Mouse (Mus musculus): ENCODE measurements around the gene Btnl10. TPM values are rescaled to one million over a fixed set of nuclear protein-coding genes. Genes with fewer than 3 reads are reported as not detected.

The Btnl10 gene
- polyA plus RNA-seq, 1 experiment from 2014 or later = not detected

DNA sequence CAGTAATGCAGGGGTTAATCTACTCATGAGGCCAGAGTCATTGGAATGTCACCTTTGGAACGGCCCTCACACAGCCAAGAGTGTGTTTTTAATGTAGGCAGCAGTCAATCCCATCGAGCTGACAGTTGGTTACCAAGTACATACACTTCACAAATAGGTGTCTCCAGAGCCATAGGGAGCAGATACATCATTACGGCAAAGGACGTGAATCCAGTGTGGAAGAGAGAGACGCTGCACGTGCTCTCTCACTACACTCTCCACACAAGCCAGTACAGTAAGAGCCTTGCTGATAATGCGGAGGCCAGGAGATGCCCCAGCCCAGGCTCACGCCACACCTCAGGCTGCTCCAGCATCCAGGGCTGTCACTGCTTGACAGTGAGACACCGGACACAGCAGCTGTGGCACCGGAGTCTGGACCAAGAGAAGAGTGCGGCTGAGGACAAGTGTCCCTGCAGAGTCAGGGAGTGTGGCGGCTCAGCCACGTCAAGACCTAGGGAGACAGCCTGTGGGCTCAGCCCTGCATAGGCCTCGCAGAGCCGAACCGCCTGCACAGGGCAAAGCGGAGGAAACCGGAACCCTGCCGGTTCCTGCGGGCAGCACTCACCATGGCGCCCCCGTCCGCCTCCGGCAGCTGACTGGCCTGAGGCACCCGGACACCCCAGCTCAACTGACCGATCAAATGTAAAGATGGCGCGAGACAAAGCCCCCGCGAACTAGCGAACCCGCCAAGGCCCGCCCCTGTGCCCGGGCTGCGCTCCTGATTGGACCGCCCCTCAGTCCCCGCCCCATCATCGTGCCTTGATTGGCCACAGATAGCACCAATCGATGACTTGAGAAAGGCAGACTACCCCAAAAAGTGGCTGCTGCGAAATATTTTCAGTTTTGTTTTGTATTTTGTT, 13.9 kb upstream of the Btnl10 start, which contains the start of gene Zfp39:
Zfp39 (minus strand) TSS at position 715 of the 899 bp plus-strand sequence.
- under 1% methylated on average over 40 of the region's 40 CpGs for WGBS
- H3K4me1 ChIP-seq (ENCODE audit: control insufficient read depth, insufficient read depth, low read length) = peaks cover 6% of the 10 kb centered on the region; the same call in 1 of the 2 replicates
- peak within 1 kb of the TSS; percentile 91 for H3K9ac ChIP-seq (ENCODE audit: low read length)
- peak within 1 kb of the TSS; percentile 76 for H3K4me3 ChIP-seq (ENCODE audit: low read depth, low read length)
- peak; percentile 95 for DNase-seq (ENCODE audit: low spot score)
- H3K27me3 ChIP-seq (ENCODE audit: control insufficient read depth, insufficient read depth, low read length) = no peaks in the 10 kb centered on the region
- H3K36me3 ChIP-seq (ENCODE audit: control insufficient read depth, insufficient read depth, low read length) = no peaks in the 10 kb centered on the region
- peak; percentile 99 for ATAC-seq (ENCODE audit: insufficient read depth, low FRiP score, low TSS enrichment)
- H3K4me2 ChIP-seq (ENCODE audit: low read depth) = peak within 1 kb of the TSS; percentile 93
- no peaks in the 10 kb centered on the region for H3K9me3 ChIP-seq (ENCODE audit: control insufficient read depth, low read length)
- peak within 1 kb of the TSS; percentile 68 for H3K27ac ChIP-seq (ENCODE audit: low read depth, low read length)

GRCm38 (mm10) chr11:58904410-58904718, 13.3 kb upstream of the Btnl10 start:
- Histone ChIP-seq H3K9ac (ENCODE audit: low read length) (no peak overlapping the region), H3K36me3 (ENCODE audit: control insufficient read depth, insufficient read depth, low read length) (no peaks in the 10 kb centered on the region), H3K4me3 (ENCODE audit: low read depth, low read length) (peak overlapping the region; percentile 76), H3K27me3 (ENCODE audit: control insufficient read depth, insufficient read depth, low read length) (no peaks in the 10 kb centered on the region), H3K4me2 (ENCODE audit: low read depth) (peak overlapping the region; percentile 49), H3K27ac (ENCODE audit: low read depth, low read length) (no peak overlapping the region), H3K9me3 (ENCODE audit: control insufficient read depth, low read length) (no peaks in the 10 kb centered on the region), H3K4me1 (ENCODE audit: control insufficient read depth, insufficient read depth, low read length) (peaks cover 6% of the 10 kb centered on the region; the same call in 1 of the 2 replicates)
- ATAC-seq (ENCODE audit: insufficient read depth, low FRiP score, low TSS enrichment) = 0 out of 2 replicates have a peak, but pooled peaks have one; percentile 27
- WGBS = 6% methylated on average over 8 of the region's 8 CpGs
- no peak for DNase-seq (ENCODE audit: low spot score)

DNA sequence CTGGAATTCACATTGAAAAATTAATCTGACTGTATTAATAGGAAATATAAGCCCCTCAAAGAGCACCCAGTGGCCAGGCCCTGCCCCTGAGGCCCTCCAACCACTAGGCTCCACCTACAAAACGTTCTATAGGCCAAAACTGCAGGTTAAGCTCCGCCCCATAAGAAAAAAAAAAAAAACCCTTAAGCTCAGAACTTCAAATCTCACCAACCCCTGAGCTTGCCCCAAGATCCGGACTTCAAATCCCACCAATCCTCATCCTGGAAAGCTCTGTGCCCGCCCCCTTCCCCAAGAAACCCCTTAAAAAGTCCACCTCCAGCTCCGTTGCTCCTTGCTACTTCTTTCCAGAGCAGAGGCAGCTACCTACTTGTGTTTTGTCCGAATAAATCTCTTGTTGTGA, 12.9 kb upstream of the Btnl10 start:
- Histone ChIP-seq H3K36me3 (ENCODE audit: control insufficient read depth, insufficient read depth, low read length) (no peaks in the 10 kb centered on the region), H3K4me3 (ENCODE audit: low read depth, low read length) (no peak overlapping the region), H3K4me1 (ENCODE audit: control insufficient read depth, insufficient read depth, low read length) (peaks cover 6% of the 10 kb centered on the region; the same call in 1 of the 2 replicates), H3K27ac (ENCODE audit: low read depth, low read length) (no peak overlapping the region), H3K9me3 (ENCODE audit: control insufficient read depth, low read length) (no peaks in the 10 kb centered on the region), H3K4me2 (ENCODE audit: low read depth) (no peak overlapping the region), H3K27me3 (ENCODE audit: control insufficient read depth, insufficient read depth, low read length) (no peaks in the 10 kb centered on the region), H3K9ac (ENCODE audit: low read length) (no peak overlapping the region)
- DNase-seq (ENCODE audit: low spot score) (peak; percentile 32), ATAC-seq (ENCODE audit: insufficient read depth, low FRiP score, low TSS enrichment) (no peak)
- 45% methylated on average over 6 of the region's 6 CpGs for WGBS

- Histone ChIP-seq H3K9me3 (ENCODE audit: control insufficient read depth, low read length) (no peaks in the 10 kb centered on the region), H3K36me3 (ENCODE audit: control insufficient read depth, insufficient read depth, low read length) (no peaks in the 10 kb centered on the region), H3K4me3 (ENCODE audit: low read depth, low read length) (no peak overlapping the region), H3K4me2 (ENCODE audit: low read depth) (no peak overlapping the region), H3K4me1 (ENCODE audit: control insufficient read depth, insufficient read depth, low read length) (no peaks in the 10 kb centered on the region), H3K27me3 (ENCODE audit: control insufficient read depth, insufficient read depth, low read length) (no peaks in the 10 kb centered on the region), H3K9ac (ENCODE audit: low read length) (no peak overlapping the region), H3K27ac (ENCODE audit: low read depth, low read length) (no peak overlapping the region)
- DNase-seq (ENCODE audit: low spot score) = no peak
- WGBS = 83% methylated on average over 1 of the region's 1 CpGs
- no peak for ATAC-seq (ENCODE audit: insufficient read depth, low FRiP score, low TSS enrichment)
Measured at GRCm38 (mm10) chr11:58913776-58914175, 3.9 kb upstream of the Btnl10 start.

GRCm38 (mm10) chr11:58914461-58915028, 3.2 kb upstream of the Btnl10 start:
- 21% methylated on average over 17 of the region's 17 CpGs for WGBS
- Histone ChIP-seq H3K27me3 (ENCODE audit: control insufficient read depth, insufficient read depth, low read length) (no peaks in the 10 kb centered on the region), H3K4me1 (ENCODE audit: control insufficient read depth, insufficient read depth, low read length) (no peaks in the 10 kb centered on the region), H3K4me2 (ENCODE audit: low read depth) (peak overlapping the region; percentile 36), H3K9me3 (ENCODE audit: control insufficient read depth, low read length) (no peaks in the 10 kb centered on the region), H3K9ac (ENCODE audit: low read length) (0 out of 2 replicates have a peak overlapping the region, but pooled peaks have one; percentile 40), H3K4me3 (ENCODE audit: low read depth, low read length) (0 out of 2 replicates have a peak overlapping the region, but pooled peaks have one; percentile 19), H3K27ac (ENCODE audit: low read depth, low read length) (no peak overlapping the region), H3K36me3 (ENCODE audit: control insufficient read depth, insufficient read depth, low read length) (no peaks in the 10 kb centered on the region)
- DNase-seq (ENCODE audit: low spot score) = peak; percentile 35
- ATAC-seq (ENCODE audit: insufficient read depth, low FRiP score, low TSS enrichment) = no peak

DNA sequence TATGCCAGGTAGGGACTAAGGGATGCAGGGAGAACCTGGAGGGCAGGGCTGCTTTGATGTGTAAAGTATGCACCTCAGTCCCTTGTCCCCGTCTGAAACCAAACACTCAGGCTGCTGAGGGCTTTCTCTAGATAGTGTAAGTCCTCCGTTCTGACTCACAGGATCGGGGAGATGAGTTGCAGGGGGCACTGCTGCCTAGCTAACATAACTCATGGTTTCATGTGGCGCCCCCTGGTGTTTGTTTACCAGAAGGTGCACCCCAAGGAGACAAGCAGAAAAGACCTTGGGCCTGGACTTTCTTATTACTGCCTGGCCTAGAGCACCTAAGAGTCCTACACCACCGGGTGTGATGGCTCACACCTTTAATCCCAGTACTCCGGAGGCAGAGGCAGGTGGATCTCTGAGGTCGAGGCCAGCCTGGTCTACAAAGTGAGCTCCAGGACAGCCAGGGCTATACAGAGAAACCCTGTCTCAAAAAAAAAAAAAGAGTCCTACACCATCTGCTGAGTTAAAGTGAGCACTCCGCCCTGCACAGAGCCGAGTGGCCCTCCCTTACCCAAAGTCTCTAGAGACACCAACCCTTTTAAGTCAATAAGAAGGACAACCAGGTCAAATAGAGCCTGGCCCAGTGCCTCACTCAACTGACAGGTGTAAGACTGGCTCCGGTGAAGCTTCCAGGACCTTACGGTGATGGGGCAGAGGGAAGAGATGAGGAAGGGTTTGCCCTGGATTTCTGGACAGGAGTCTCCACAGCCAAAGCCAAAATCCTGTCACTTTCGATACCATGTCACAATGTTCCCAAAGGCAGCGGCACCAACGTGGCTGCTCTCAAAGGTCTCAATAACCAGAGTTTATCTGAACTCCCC, 596 bp upstream of the Btnl10 start:
- WGBS = 53% methylated on average over 14 of the region's 14 CpGs
- DNase-seq (ENCODE audit: low spot score) = peak; percentile 47
- H3K27me3 ChIP-seq (ENCODE audit: control insufficient read depth, insufficient read depth, low read length) = no peaks in the 10 kb centered on the region

GRCm38 (mm10) chr11:58918759-58919158, 1.1 kb downstream of the Btnl10 start:
- Histone ChIP-seq H3K4me2 (ENCODE audit: low read depth) (no peak overlapping the region), H3K27me3 (ENCODE audit: control insufficient read depth, insufficient read depth, low read length) (no peaks in the 10 kb centered on the region), H3K27ac (ENCODE audit: low read depth, low read length) (no peak overlapping the region), H3K36me3 (ENCODE audit: control insufficient read depth, insufficient read depth, low read length) (no peaks in the 10 kb centered on the region), H3K4me1 (ENCODE audit: control insufficient read depth, insufficient read depth, low read length) (no peaks in the 10 kb centered on the region), H3K4me3 (ENCODE audit: low read depth, low read length) (no peak overlapping the region), H3K9me3 (ENCODE audit: control insufficient read depth, low read length) (no peaks in the 10 kb centered on the region), H3K9ac (ENCODE audit: low read length) (no peak overlapping the region)
- WGBS = 73% methylated on average over 5 of the region's 5 CpGs
- DNase-seq (ENCODE audit: low spot score) (no peak), ATAC-seq (ENCODE audit: insufficient read depth, low FRiP score, low TSS enrichment) (no peak)

More for the DNA sequence above, 596 bp upstream of the Btnl10 start:
- Histone ChIP-seq H3K27ac (ENCODE audit: low read depth, low read length) (no peak overlapping the region), H3K4me2 (ENCODE audit: low read depth) (no peak overlapping the region), H3K9ac (ENCODE audit: low read length) (no peak overlapping the region), H3K4me1 (ENCODE audit: control insufficient read depth, insufficient read depth, low read length) (no peaks in the 10 kb centered on the region), H3K4me3 (ENCODE audit: low read depth, low read length) (no peak overlapping the region), H3K9me3 (ENCODE audit: control insufficient read depth, low read length) (no peaks in the 10 kb centered on the region), H3K36me3 (ENCODE audit: control insufficient read depth, insufficient read depth, low read length) (no peaks in the 10 kb centered on the region)
- no peak for ATAC-seq (ENCODE audit: insufficient read depth, low FRiP score, low TSS enrichment)

DNA sequence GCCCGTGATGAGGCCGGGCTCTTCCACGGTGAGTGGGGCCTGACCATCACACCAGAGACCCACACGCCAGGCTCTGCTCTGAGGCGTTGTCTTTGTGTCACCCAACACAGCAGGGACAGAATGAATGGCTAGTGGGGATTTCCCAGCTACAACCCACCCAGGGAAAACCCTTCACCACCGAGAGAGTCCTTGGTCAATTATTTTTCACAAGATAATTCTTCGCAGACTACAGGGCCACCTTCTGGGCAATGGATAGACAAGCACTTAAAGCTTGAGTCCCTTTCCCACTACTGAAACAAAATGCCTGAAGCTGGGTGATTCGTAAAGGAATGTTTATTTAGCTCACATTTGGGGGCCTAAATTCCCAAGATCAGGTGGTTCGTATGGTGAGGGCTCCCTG, 4.7 kb downstream of the Btnl10 start:
- WGBS = 84% methylated on average over 9 of the region's 9 CpGs
- no peak overlapping the region for H3K4me2 ChIP-seq (ENCODE audit: low read depth)

More for the DNA sequence above, 4.7 kb downstream of the Btnl10 start:
- Histone ChIP-seq H3K4me3 (ENCODE audit: low read depth, low read length) (no peak overlapping the region), H3K36me3 (ENCODE audit: control insufficient read depth, insufficient read depth, low read length) (no peaks in the 10 kb centered on the region), H3K27ac (ENCODE audit: low read depth, low read length) (no peak overlapping the region), H3K9ac (ENCODE audit: low read length) (no peak overlapping the region), H3K9me3 (ENCODE audit: control insufficient read depth, low read length) (no peaks in the 10 kb centered on the region), H3K27me3 (ENCODE audit: control insufficient read depth, insufficient read depth, low read length) (no peaks in the 10 kb centered on the region), H3K4me1 (ENCODE audit: control insufficient read depth, insufficient read depth, low read length) (no peaks in the 10 kb centered on the region)
- no peak for ATAC-seq (ENCODE audit: insufficient read depth, low FRiP score, low TSS enrichment)
- no peak for DNase-seq (ENCODE audit: low spot score)

Data from neural tube, embryonic 11.5 days (tissue).